Mouse (Mus musculus): Measurements from ENCODE around the gene C1qtnf5.
A peak's percentile ranks its signal among the peaks of the same experiment; 100 is the strongest.

Gene C1qtnf5

GRCm38 (mm10) chr9:44107110-44107509 lies at the start of gene C1qtnf5:
Gene C1qtnf5 (plus strand): TSS chr9:44107245.
- peak; percentile 65 for DNase-seq

- DNase-seq, result no peak
Measured at GRCm38 (mm10) chr9:44058606-44059005, 48.4 kb upstream of the C1qtnf5 start.

GRCm38 (mm10) chr9:44065177-44065576 lies 41.9 kb upstream of the C1qtnf5 start:
- DNase-seq, result no peak

- peak; percentile 100 for DNase-seq
Measured at GRCm38 (mm10) chr9:44066785-44067225, 40.2 kb upstream of the C1qtnf5 start, which contains the start of gene Usp2. Gene Usp2 (plus strand): TSS chr9:44067021.

GRCm38 (mm10) chr9:44067241-44067959 lies 39.6 kb upstream of the C1qtnf5 start:
- no peak for DNase-seq

- DNase-seq, result peak; percentile 35
Measured at GRCm38 (mm10) chr9:44067960-44068330, 39.1 kb upstream of the C1qtnf5 start.

- no peak for DNase-seq
Measured at GRCm38 (mm10) chr9:44069252-44069651, 37.8 kb upstream of the C1qtnf5 start.

GRCm38 (mm10) chr9:44070113-44070843 lies 36.8 kb upstream of the C1qtnf5 start:
- DNase-seq, result peak; percentile 25

- peak; percentile 19 for DNase-seq
Measured at GRCm38 (mm10) chr9:44070844-44071231, 36.2 kb upstream of the C1qtnf5 start.

GRCm38 (mm10) chr9:44071914-44072598 lies 35.0 kb upstream of the C1qtnf5 start:
- peak; percentile 38 for DNase-seq

- peak; percentile 37 for DNase-seq
Measured at GRCm38 (mm10) chr9:44072599-44072915, 34.5 kb upstream of the C1qtnf5 start.

GRCm38 (mm10) chr9:44073115-44073514 lies 33.9 kb upstream of the C1qtnf5 start:
- peak; percentile 55 for DNase-seq

GRCm38 (mm10) chr9:44074395-44075275 lies 32.4 kb upstream of the C1qtnf5 start:
- peak; percentile 63 for DNase-seq

- DNase-seq, result peak; percentile 58
Measured at GRCm38 (mm10) chr9:44075276-44075995, 31.6 kb upstream of the C1qtnf5 start.

- DNase-seq, result peak; percentile 32
Measured at GRCm38 (mm10) chr9:44075996-44076763, 30.9 kb upstream of the C1qtnf5 start.

- DNase-seq, result peak; percentile 70
Measured at GRCm38 (mm10) chr9:44076764-44077120, 30.3 kb upstream of the C1qtnf5 start.

- DNase-seq, result peak; percentile 34
Measured at GRCm38 (mm10) chr9:44077266-44077910, 29.7 kb upstream of the C1qtnf5 start.

- peak; percentile 17 for DNase-seq
Measured at GRCm38 (mm10) chr9:44078136-44078797, 28.8 kb upstream of the C1qtnf5 start.

GRCm38 (mm10) chr9:44078955-44079756 lies 27.9 kb upstream of the C1qtnf5 start:
- peak; percentile 92 for DNase-seq
